Mouse (Mus musculus) stomach, postnatal 0 days (tissue): Measurements from ENCODE around the gene Cphx3. TPM values are rescaled to one million over a fixed set of nuclear protein-coding genes. Genes with fewer than 3 reads are reported as not detected.
"Not testable (repeated sequence)": the region's sequence is repeated elsewhere in the genome, so short reads cannot be mapped to it uniquely, and the experiment has no call there.

ENCODE experiments used
- ATAC-seq: fragments of 200-750 bp; cut with Nextera tagmentation; 2 replicates; pipeline ENCODE4 v1.8.0; 2017; ENCODE audit not compliant: low FRiP score, low TSS enrichment
- DNase-seq: peaks from one replicate; pipeline ENCODE4 v3.0.0-alpha.2; 2016; ENCODE audit warnings: low spot score
- H3K27ac ChIP-seq: fragments of 300-500 bp; sonication (generic); replicated peaks from 2 replicates; pipeline ENCODE4 v1.5.1; 2014; ENCODE audit warnings: mild to moderate bottlenecking, control low read depth
- H3K27me3 ChIP-seq: fragments of 300-500 bp; sonication (generic); 2 replicates; pipeline ENCODE4 v1.6.1; 2014; ENCODE audit warnings: low read length; ENCODE audit not compliant: control insufficient read depth, insufficient read depth
- H3K36me3 ChIP-seq: fragments of 300-500 bp; sonication (generic); 2 replicates; pipeline ENCODE4 v1.6.1; 2014; ENCODE audit warnings: low read length, mixed read lengths; ENCODE audit not compliant: control insufficient read depth, insufficient read depth
- H3K4me1 ChIP-seq: fragments of 300-500 bp; sonication (generic); replicated peaks from 2 replicates; pipeline ENCODE4 v1.6.1; 2014; ENCODE audit warnings: antibody characterized with exemption; ENCODE audit not compliant: control insufficient read depth, insufficient read depth
- H3K4me2 ChIP-seq: fragments of 300-500 bp; sonication (generic); replicated peaks from 2 replicates; pipeline ENCODE4 v1.6.1; 2014; ENCODE audit warnings: low read depth, mild to moderate bottlenecking, control low read depth, moderate library complexity
- H3K4me3 ChIP-seq: fragments of 300-500 bp; sonication (generic); 2 replicates; pipeline ENCODE4 v1.5.1; 2014; ENCODE audit warnings: low read depth, low read length, control low read depth
- H3K9ac ChIP-seq: fragments of 300-500 bp; sonication (generic); 2 replicates; pipeline ENCODE4 v1.6.1; 2014; ENCODE audit warnings: mild to moderate bottlenecking, low read length, control low read depth, mixed read lengths
- H3K9me3 ChIP-seq: fragments of 300-500 bp; sonication (generic); 2 replicates; pipeline ENCODE4 v1.6.1; 2016; ENCODE audit warnings: low read length; ENCODE audit not compliant: control insufficient read depth
- WGBS: fragments of 180-500 bp; shearing (Covaris S2); extraction: QIAGEN DNeasy Blood & Tissue Kit; methylation state at CpG from one replicate; pipeline ENCODE4 v1.1.7; 2014; 5-methylcytosine and 5-hydroxymethylcytosine counted together
- polyA plus RNA-seq: library from polyadenylated mRNA; unstranded; fragments of >200 nt; fragmentation: Nextera tagmentation; extraction: Ambion mirVana; gene quantifications from 2 replicates; pipeline ENCODE4 v1.2.1, GENCODE M21; 2015

The Cphx3 gene
- polyA plus RNA-seq, 1 experiment from 2014 or later: not detected

GRCm38 (mm10) chr14:26156032-26156431 is 73.9 kb downstream of the Cphx3 start:
- H3K36me3 ChIP-seq, H3K4me2 ChIP-seq, H3K9ac ChIP-seq, H3K4me1 ChIP-seq, DNase-seq, H3K4me3 ChIP-seq, H3K9me3 ChIP-seq, H3K27ac ChIP-seq, H3K27me3 ChIP-seq: not testable (repeated sequence)
- peak; percentile 88 for ATAC-seq
- WGBS: no CpG with 5 or more reads among the region's 7 CpGs

- not testable (repeated sequence) for DNase-seq, H3K9me3 ChIP-seq, H3K4me1 ChIP-seq, H3K4me2 ChIP-seq, H3K36me3 ChIP-seq, H3K27me3 ChIP-seq, H3K4me3 ChIP-seq, H3K9ac ChIP-seq, H3K27ac ChIP-seq
- ATAC-seq: peak; percentile 70; the same call in 1 of the 2 replicates
- no CpG with 5 or more reads among the region's 9 CpGs for WGBS
Measured at GRCm38 (mm10) chr14:26161156-26161555, 79.1 kb downstream of the Cphx3 start.

GRCm38 (mm10) chr14:26162423-26162822 is 80.3 kb downstream of the Cphx3 start:
- not testable (repeated sequence) for H3K4me3 ChIP-seq, ATAC-seq

GRCm38 (mm10) chr14:26165266-26165665 is 83.2 kb downstream of the Cphx3 start:
- no CpG with 5 or more reads among the region's 12 CpGs for WGBS
- H3K4me3 ChIP-seq, H3K4me2 ChIP-seq, H3K4me1 ChIP-seq, H3K9ac ChIP-seq, ATAC-seq, DNase-seq, H3K27ac ChIP-seq, H3K36me3 ChIP-seq, H3K9me3 ChIP-seq, H3K27me3 ChIP-seq: not testable (repeated sequence)

More at GRCm38 (mm10) chr14:26162423-26162822, 80.3 kb downstream of the Cphx3 start:
- not testable (repeated sequence) for H3K9me3 ChIP-seq, H3K27ac ChIP-seq, H3K36me3 ChIP-seq, H3K27me3 ChIP-seq, H3K4me1 ChIP-seq, DNase-seq, H3K9ac ChIP-seq, H3K4me2 ChIP-seq
- no CpG with 5 or more reads among the region's 5 CpGs for WGBS

GRCm38 (mm10) chr14:26173955-26174354 is 91.9 kb downstream of the Cphx3 start:
- not testable (repeated sequence) for H3K36me3 ChIP-seq
- WGBS: no CpG with 5 or more reads among the region's 3 CpGs
- peak; percentile 87 for ATAC-seq

GRCm38 (mm10) chr14:26175028-26175427 is 92.9 kb downstream of the Cphx3 start:
- not testable (repeated sequence) for H3K4me3 ChIP-seq, H3K27ac ChIP-seq, H3K4me1 ChIP-seq, DNase-seq, H3K9me3 ChIP-seq, H3K27me3 ChIP-seq, H3K4me2 ChIP-seq, H3K9ac ChIP-seq, H3K36me3 ChIP-seq
- no CpG with 5 or more reads among the region's 6 CpGs for WGBS
- peak; percentile 65 for ATAC-seq

More at GRCm38 (mm10) chr14:26173955-26174354, 91.9 kb downstream of the Cphx3 start:
- not testable (repeated sequence) for H3K27me3 ChIP-seq, DNase-seq, H3K9me3 ChIP-seq, H3K4me3 ChIP-seq, H3K9ac ChIP-seq, H3K27ac ChIP-seq, H3K4me1 ChIP-seq, H3K4me2 ChIP-seq

GRCm38 (mm10) chr14:26181660-26182059 is 99.6 kb downstream of the Cphx3 start:
- not testable (repeated sequence) for H3K9ac ChIP-seq, H3K27ac ChIP-seq, H3K4me2 ChIP-seq, DNase-seq, H3K4me3 ChIP-seq, H3K36me3 ChIP-seq, H3K4me1 ChIP-seq, H3K27me3 ChIP-seq, H3K9me3 ChIP-seq
- WGBS: no CpG with 5 or more reads among the region's 10 CpGs
- 0 out of 2 replicates have a peak, but pooled peaks have one; percentile 53 for ATAC-seq

GRCm38 (mm10) chr14:26182380-26182779 is 100.3 kb downstream of the Cphx3 start, which contains the start of gene Plac9b:
Gene Plac9b (minus strand): TSS chr14:26182480.
- H3K4me1 ChIP-seq, H3K27me3 ChIP-seq, H3K9me3 ChIP-seq, H3K4me3 ChIP-seq, H3K36me3 ChIP-seq, H3K9ac ChIP-seq, H3K4me2 ChIP-seq, DNase-seq, H3K27ac ChIP-seq: not testable (repeated sequence)
- WGBS: no CpG with 5 or more reads among the region's 10 CpGs
- ATAC-seq: 0 out of 2 replicates have a peak, but pooled peaks have one; percentile 12

- not testable (repeated sequence) for H3K36me3 ChIP-seq, H3K9me3 ChIP-seq, H3K4me3 ChIP-seq, H3K27ac ChIP-seq, H3K27me3 ChIP-seq, DNase-seq, H3K9ac ChIP-seq, H3K4me1 ChIP-seq, H3K4me2 ChIP-seq
- ATAC-seq: 0 out of 2 replicates have a peak, but pooled peaks have one; percentile 15
- no CpG with 5 or more reads among the region's 9 CpGs for WGBS
Measured at GRCm38 (mm10) chr14:26186638-26187037, 104.5 kb downstream of the Cphx3 start.
